Mouse (Mus musculus): ENCODE measurements around the gene Rars. TPM values are rescaled to one million over a fixed set of nuclear protein-coding genes. Genes with fewer than 3 reads are reported as not detected.

The Rars gene
- polyA plus RNA-seq, 1 experiment from 2014 or later: 81.0 TPM

- Histone ChIP-seq H3K27me3 (no peaks in the 10 kb centered on the region), H3K4me1 (0 out of 2 replicates have a peak, but pooled peaks cover 4% of the 10 kb centered on the region), H3K27ac (no peak overlapping the region), H3K4me2 (no peak overlapping the region), H3K9me3 (no peaks in the 10 kb centered on the region), H3K36me3 (no peaks in the 10 kb centered on the region), H3K9ac (no peak overlapping the region), H3K4me3 (no peak overlapping the region)
- ATAC-seq (ENCODE audit: insufficient number of reproducible peaks, insufficient read depth, low FRiP score, low TSS enrichment, low read depth): 0 out of 2 replicates have a peak, but pooled peaks have one; percentile 52
- WGBS: 93% methylated on average over 4 of the region's 4 CpGs
These were observed 73.7 kb downstream of the Rars start for GRCm38 (mm10) chr11:35760627-35761003.

GRCm38 (mm10) chr11:35760001-35760626, 74.2 kb downstream of the Rars start:
- H3K4me3 ChIP-seq: no peak overlapping the region
- no peak for ATAC-seq (ENCODE audit: insufficient number of reproducible peaks, insufficient read depth, low FRiP score, low TSS enrichment, low read depth)
- 0 out of 2 replicates have a peak, but pooled peaks cover 7% of the 10 kb centered on the region for H3K4me1 ChIP-seq
- H3K9me3 ChIP-seq: no peaks in the 10 kb centered on the region
- WGBS: 87% methylated on average over 7 of the region's 7 CpGs
- H3K36me3 ChIP-seq: no peaks in the 10 kb centered on the region
- H3K9ac ChIP-seq: no peak overlapping the region
- no peaks in the 10 kb centered on the region for H3K27me3 ChIP-seq
- H3K4me2 ChIP-seq: no peak overlapping the region
- H3K27ac ChIP-seq: no peak overlapping the region

MicroRNA genes within 50 kb of the gene (microRNA counts, 519-probe panel; counts per million panel counts)
- microRNA mmu-miR-103: 4,738 counts per million, percentile 93 among the panel's probes with 10 or more counts

Small RNA genes lying within 50 kb of the gene (microRNA-seq; reads per million reads assigned to microRNA genes)
- 4.6 reads per million, percentile 17 among the genes with 10 or more reads in this experiment for gene Mir103-1

Other genes with a start within 250 kb of the Rars start
- gene Pank3, start 65.0 kb downstream of the Rars start, polyA plus RNA-seq (2015; fragmentation: Nextera tagmentation; extraction: Ambion mirVana): 15.1 and 17.4 TPM in 2 replicates
- 0.22 and 0.29 TPM in 2 replicates for gene Fbll1, start 35.6 kb downstream of the Rars start, polyA plus RNA-seq (2015; fragmentation: Nextera tagmentation; extraction: Ambion mirVana)
- 3.5 and 4.8 TPM in 2 replicates for gene Wwc1, start 146.0 kb upstream of the Rars start, polyA plus RNA-seq (2015; fragmentation: Nextera tagmentation; extraction: Ambion mirVana)